Mouse (Mus musculus) lung, postnatal 4 days (tissue): Measurements from ENCODE around the gene Usp39.

Experiments
- DNase-seq, 2 experiments: peaks; one replicate each; pipeline ENCODE4 v3.0.0; 2021

Usp39 gene

DNA sequence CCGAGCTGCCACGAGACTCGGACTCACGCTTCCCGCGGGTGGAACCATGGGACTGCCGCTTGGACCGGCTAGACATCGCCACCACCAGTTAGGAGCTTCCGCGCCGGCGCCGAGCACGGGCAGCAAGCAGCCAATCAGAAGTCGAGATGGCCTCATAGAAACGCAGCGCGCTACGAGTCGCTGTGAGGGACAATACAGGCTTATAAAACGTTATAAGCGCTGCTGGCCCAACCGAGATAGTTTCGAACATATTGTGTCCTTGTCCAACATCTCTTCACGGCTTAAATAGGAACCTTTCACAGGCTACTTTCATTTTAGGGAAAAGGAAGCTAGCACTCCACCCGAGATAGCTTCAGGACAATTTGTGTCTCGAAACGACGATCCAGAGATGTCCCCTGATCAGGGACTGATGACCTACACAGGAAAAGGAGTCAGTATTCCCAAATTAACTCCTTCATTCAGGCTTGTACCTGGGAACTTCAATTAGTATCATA, at the start of gene Usp39:
Gene Usp39 (minus strand): TSS at position 111 of the 494 bp plus-strand sequence.
- DNase-seq, result peak; percentile 94

DNA sequence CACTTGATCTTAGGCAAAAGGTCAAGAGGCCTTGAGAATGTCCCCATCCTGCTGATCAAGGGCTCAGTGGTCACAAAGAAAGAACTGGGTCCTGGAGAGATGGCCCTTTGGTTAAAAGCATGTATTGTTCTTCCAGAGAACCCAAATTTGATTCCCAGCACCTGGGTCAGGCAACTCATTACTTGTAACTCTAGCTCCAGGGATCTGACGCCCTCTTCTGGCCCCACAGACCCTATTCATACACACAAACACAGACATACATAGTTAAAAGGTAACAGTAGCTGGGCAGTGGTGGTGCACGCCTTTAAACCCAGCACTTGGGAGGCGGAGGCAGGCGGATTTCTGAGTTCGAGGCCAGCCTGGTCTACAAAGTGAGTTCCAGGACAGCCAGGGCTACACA, 47.4 kb upstream of the Usp39 start:
- DNase-seq, result no peak

DNA sequence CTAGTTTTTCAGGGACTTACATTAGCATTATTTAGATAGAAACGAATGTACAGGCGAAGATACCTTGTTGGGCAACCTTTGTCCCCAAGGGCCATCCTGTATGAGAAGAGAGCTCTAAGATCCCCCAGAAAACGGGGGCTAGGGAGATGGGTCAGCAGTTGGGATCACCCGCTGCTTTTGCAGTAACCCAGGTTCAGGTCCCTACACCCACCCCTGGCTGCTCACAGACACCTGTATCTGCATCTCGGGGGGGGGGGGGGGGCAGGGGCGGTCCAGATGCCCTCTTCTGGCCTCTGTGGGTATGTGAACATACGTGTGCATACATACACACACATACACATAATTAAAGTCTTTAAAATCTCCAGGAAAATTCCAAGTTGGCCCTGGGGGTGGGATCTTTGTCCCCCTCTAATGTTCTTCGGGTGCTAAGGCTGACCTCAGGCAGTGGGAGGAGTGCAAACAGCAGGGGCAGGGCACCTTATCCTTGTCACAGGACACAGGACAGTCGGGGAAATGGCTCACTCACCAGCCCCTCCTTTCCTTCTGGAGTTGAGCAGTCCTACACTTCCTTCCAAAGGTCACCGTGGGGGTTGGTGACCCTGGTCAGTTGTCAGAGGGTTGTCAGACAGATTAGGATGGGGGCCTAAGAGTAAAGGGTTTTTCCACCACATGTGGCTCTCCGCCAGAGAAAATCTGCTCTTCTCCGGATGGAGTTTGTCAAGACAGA, 46.0 kb upstream of the Usp39 start:
- DNase-seq, result peak; percentile 73 to 86

DNA sequence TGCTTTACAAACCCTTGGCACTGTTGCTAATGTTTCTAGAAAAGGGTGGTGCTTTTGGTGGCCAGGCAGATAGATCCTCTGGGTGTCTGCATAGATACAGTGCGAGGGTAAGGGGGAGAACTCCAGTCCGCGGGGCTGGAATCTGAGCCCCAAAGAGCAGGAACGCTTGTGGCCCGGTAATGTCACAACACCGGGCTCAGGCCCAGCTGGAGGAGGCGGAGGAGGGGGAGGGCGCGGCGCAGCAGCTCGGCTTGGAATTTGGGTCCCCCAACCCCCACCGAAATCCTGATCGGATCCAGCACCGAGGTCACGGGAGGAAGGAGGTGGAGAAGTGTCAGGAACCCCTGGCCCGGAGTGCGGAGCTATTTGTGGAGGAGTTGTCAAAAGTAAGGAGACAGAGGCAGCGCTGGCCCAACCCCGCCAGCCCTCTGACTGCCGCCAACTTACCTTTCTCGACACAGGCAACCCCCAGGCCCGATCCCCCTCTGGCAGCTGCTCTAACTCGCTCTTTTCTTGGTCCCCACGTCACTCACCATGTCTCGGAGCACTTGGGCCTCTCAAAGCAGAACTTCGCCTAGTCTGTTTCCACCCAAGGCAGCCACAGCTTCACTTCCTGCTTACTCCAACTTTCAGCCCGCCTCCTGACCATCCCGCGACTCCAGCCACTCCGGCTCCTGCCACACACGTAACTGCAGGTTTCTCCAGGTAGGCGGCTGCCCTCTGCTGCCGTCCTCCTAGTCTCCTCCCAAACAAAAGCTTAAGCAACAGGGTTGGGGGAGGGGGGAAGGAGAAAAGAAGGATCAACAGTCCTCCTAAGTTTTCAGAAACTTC, 45.2 kb upstream of the Usp39 start, which contains the start of gene Vamp8:
Gene Vamp8 (minus strand): TSS at position 763 of the 831 bp plus-strand sequence.
- DNase-seq, result peak; percentile 87 to 91

DNA sequence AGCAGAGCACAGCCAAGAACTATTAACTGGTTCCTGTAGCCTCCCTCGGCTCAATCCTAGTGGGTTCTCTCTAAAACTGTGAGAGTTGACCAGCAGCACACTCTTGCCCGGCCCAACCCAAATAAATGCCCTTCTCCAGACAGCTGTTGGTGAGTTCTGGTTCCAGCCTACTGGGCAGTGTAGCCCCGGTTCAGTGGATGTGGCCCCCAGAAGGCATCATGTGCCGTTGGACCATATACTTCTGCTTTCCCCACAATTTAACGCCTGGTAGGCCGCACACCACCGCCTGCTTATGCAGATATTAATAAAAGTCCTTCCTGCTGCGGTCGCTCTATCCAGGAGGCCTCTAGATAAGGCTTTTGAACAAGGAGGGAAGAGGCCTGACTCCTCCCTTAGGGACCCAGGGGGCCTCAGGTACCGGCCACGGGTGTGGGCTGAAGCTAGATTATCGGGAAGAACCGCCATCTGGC, 44.5 kb upstream of the Usp39 start:
- DNase-seq, result peak in 1 of 2 experiments; percentile 61

DNA sequence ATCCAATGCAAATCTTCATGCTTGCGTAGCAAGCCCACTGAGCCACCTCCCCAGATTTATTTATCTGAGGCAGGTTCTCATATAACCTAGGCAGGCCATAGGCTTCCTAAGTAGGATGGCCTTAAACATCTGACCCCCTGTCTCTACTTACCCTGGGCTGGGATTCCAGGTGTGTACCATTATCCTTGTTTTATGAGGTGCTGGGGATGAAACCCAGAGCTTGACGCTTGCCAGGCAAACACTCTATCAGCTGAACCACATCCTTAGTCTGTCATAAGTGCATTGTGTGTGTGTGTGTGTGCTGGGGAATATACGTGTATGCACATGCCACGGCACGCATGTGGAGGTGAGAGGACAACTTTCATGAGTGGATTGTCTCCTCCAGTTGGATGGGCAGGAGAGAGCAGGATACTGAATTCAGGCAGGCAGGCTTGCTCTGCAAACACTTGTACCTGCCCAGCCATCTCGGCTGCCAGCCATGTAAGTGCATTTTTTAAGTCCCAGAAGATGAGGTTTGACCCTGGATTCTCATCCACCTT, 43.9 kb upstream of the Usp39 start:
- DNase-seq, result no peak

- no peak for DNase-seq
These were observed 43.3 kb upstream of the Usp39 start for GRCm38 (mm10) chr6:72388266-72388665.

- no peak for DNase-seq
These were observed 42.8 kb upstream of the Usp39 start for GRCm38 (mm10) chr6:72387816-72388215.

DNA sequence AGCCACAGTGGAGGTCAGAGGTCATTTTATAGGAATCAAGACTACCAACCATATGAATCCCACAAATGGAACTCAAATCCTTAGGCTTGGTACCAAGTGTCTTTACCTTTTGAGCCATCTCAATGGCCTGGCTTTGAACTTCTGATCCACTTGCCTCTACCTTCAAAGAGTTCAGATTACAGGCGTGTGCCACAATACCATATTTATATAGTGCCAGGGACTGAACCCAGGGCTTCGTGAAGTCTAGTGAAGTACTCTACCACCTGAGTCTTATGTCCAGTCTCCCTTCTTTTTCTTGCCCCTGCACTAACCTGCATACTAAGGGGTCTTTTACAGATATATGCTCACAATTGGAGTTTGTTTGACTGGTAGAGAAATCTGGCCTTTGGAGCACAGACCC, 41.6 kb upstream of the Usp39 start:
- no peak for DNase-seq

DNA sequence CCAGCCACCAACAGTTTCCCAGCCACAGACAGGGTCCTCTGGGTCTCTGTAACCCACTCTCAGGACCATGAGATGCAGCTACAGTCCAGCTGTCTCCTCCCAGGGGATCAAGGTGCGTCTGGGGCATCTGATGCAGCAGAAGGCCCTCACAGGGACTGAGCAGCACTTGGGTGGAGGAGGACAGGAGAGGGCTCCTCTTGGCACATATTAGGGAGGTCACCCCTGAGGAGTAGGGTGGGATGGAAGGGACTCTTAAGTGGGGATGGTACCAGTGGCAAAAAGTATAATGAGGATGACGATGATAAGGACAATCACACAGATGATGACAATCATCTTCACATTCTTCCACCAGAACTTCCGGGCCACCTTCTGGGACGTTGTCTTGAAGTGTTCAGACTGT, 40.3 kb upstream of the Usp39 start:
- DNase-seq, result no peak

DNA sequence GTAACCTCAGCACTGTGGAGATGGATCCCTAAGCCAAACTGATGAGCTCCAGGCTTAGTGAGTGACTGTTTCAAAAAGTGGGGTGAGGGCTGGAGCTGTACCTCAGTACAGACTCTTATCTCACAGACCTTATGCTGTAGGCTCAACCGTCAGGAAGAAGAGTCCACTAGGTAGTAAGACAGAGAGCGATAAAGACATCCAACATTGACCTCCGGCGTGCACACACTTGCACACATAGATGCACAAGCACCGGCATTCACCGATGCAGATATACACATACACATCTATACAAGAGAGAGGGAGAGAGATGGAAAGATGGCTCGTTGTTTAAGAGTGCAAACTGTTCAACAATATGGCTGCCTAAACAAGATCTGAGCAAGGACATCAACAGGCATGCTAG, 39.0 kb upstream of the Usp39 start:
- no peak for DNase-seq

DNA sequence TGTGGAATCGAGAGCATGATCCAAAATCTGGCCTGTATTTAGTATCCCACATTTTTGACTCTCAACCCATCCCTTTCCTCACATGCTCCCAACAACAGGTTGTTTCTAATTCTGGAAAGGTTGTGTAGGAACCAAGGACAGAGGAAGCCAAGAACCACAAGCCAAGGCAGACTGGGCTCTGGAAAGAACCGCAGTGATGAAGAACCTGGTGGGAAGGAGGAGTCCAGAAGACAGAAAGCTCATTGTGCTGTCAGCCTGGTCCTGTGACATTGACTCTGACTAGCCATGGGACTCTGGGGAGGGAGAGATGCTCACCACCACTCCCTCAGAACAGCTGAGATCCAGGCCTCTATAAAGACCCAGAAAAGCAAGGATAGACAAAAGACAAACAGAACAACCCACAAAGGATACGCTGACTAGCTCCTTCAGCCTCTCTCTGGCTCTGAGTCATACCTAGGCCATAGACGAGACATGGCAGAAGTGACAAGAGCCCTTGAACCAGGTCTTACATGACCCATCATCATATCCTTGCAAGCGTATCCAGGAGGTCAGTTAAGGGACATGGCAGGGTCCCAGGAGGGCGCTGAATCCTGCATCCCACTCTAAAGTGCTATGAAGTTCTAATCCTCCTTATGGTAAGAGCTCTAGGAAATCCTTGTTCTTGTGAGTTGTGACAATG, 38.3 kb upstream of the Usp39 start:
- DNase-seq, result no peak

DNA sequence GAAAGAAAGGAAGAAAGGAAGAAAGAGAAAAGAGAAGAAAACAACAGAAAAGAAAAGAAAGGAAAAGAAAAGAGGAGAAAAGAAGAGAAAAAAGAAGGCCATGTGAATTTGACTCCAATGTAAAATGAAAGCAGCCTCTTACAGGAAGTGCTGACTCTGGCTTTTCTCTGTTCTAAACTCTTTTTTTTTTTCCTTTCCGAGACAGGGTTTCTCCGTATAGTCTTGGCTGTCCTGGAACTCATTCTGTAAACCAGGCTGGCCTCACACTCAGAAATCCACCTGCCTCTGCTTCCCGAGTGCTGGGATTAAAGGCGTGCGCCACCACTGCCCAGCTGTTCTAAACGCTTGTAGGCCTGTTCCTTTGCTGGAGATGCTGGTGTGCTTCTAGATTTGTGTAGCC, 37.5 kb upstream of the Usp39 start:
- no peak for DNase-seq

- peak; percentile 93 to 94 for DNase-seq
These were observed 35.3 kb upstream of the Usp39 start, which contains the start of gene Vamp5 for GRCm38 (mm10) chr6:72380131-72380770. Gene Vamp5 (minus strand): TSS chr6:72380468.

DNA sequence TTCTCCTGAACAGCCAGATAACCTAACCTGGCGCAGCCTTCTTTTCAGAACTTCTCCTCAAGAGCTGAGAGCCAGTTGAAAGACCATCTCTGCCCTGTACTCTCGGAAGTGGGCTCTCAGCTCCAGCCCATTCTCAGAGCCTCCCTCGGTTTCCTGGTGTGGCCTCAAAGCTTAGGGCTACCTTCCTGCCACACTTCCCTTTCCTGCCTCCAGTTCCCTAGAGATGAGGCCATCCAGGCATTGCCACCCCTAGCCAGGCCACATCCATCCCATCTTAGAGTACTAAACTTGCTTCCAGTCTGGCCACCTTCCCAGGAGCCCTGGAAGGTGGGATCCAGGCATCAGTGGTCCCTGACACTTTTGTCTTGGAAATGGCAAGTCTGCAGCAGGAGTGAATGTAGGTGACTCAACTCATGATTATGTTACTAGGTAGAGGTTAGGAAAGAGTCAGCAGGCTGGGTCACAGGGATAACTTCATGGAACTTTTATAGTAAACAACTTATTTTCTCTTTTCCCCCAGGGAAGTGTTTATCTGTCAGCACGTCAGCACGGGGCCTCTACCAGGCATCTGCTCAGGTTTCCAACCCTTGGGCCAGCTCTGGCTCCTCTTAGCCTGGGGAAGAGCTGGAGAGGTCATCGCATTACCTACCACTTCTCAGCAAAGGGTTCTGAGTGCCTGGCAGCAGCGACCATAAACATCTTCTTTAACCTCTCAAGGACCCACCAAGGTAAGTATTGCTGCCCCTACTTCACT, 34.6 kb upstream of the Usp39 start:
- no peak for DNase-seq

- no peak for DNase-seq
These were observed 33.7 kb upstream of the Usp39 start for GRCm38 (mm10) chr6:72378510-72379234.

GRCm38 (mm10) chr6:72374820-72375563, 30.0 kb upstream of the Usp39 start:
- no peak for DNase-seq

- no peak for DNase-seq
These were observed 29.2 kb upstream of the Usp39 start for GRCm38 (mm10) chr6:72374206-72374605.

GRCm38 (mm10) chr6:72373184-72373583, 28.2 kb upstream of the Usp39 start:
- DNase-seq, result peak in 1 of 2 experiments; percentile 72

GRCm38 (mm10) chr6:72371571-72371970, 26.6 kb upstream of the Usp39 start:
- no peak for DNase-seq
